Mouse (Mus musculus): ENCODE data around the gene Gpc5.

Gene Gpc5

DNA sequence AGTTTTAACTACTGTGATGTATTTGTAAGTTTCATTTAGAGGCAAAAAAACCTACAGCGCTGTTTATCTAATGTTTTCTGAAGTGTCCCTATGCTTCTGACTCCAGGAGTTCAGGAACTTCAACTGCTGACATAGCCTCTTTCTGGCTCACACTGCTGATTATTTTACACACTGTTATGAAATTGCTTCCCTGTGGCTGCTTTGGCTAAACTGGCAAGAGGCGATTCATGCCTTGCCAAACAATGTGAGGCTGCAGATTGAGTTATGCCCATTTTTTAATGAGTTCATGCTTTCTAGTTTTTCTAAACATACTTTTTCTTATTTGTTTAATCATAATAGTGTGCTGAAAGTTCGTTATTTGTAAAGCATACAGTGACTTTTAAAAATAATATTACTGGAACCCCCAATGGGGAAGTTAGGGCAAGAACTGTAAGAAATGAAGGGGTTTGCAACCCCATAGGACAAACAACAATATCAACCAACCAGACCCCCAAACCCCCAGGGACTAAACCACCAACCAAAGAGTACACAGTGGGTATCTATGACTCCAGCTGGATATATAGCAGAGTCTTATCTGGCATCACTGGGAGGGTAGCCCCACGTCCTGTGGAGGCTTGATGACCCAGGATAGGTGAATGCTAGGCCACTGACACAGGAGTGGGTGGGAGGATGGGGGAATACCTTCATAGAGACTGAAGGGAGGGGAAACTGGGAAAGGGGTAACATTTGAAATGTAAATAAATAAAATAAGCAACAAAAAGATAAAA lies 454.7 kb downstream of the Gpc5 start:
- DNase-seq (ENCODE audit: low spot score in 2 of 2): no peak

DNA sequence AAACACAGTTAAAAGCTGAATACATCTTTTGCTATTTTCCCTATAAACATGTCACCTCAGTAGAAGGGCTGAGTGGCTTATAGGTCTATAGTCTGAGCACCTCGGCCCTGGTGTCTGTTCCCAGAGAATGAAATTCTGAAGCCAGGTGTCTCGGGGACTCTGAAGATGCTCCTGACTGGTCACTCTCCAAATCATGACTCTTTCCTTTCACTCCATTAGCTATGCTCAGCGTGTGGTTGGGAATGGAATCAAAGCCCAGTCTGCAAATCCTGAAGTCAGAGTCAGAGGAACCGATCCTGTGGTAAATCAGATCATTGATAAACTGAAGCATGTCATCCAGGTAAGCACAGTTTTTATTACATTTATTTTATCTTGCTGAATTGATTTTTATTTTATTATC lies 460.0 kb downstream of the Gpc5 start:
- DNase-seq (ENCODE audit: low spot score in 2 of 2): no peak

DNA sequence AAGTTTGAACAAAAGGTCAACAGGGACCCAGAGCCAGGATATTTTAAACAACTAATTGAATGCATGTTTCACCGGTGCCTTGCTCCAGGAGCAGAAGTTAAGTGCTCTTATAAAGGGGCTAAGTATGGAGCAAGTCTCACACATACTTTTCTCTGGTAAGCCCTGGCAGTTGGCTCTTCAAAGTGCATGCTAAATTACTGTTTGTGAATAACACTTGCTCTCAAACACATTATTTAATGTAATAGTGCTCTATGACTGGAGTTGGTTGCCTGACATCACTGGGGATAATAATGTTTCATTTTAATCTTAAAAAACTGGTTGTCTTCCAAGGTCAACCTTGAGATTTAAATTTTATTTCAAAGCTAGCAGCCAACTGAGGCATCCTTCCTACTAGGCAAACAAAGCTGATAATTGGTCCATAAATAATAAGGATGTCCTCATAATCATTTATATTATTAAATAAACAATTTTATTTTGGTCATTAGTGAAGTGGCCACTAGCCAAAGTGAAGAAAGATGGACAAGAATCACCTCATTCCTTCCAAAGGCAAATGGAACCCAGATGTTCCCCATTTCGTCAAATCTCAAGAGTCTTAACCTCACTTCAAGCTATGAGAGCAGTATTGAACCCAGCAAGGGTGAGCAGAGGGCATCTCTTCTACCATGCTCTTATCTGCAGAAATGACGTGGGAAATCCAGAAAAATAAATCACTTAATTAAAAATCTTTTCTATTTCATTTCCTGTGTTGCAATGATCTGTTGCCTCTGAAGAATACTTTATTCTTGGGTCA lies 488.6 kb downstream of the Gpc5 start:
- DNase-seq (ENCODE audit: low spot score in 2 of 2): no peak

DNA sequence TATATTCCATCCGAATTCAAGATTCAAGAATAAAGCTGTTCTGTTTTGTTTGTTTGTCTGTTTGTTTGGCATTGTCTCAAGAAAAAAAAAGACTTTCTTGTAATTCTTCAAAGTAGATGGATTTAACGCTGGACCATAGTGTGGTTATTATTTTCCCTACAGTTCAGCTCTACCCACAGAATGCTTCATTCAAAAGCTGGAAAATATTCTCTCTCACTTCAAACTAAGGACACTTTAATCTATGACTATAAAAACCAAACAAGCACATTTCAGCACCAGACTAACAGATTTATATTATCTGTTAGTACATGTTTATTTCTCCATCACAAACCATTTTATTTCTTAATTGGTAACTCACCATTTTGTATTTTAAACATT lies 489.2 kb downstream of the Gpc5 start:
- DNase-seq (ENCODE audit: low spot score in 2 of 2): no peak

DNA sequence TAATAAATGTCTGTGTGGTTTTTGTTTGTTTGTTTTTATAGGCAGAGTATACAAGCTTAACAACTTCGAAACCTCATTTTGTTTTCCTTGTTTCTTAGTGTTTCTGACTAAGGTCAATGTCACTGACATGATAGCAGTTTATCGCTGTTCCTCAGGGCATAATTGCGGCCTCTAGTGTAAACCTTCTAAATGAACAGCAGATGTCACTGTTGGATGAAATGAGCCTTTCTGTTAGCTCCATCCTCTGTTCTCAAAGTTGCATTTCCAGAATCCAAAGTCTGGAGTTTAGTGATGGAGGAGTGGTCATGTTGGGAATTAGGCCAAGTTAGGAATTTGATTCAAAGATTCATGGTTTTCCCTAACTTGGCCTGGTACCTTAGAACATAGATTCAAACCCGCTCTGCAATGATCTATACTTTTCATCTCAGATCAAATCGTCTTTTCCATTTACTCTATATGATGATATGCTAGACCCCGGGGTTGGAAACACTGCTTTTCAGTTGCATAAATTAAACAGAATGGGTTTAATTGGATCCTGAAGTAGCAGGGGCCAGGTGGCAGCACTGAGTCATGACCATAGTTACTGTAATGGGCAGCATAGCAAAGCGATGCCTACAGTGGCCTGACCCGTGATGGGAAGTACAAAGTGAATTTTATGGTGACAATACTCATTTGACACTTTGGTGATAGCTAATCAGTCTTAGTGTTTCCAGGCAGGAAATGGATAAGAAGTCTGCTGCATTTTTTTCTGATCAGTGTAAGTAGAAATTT lies 508.4 kb downstream of the Gpc5 start:
- no peak for DNase-seq (ENCODE audit: low spot score in 2 of 2)

DNA sequence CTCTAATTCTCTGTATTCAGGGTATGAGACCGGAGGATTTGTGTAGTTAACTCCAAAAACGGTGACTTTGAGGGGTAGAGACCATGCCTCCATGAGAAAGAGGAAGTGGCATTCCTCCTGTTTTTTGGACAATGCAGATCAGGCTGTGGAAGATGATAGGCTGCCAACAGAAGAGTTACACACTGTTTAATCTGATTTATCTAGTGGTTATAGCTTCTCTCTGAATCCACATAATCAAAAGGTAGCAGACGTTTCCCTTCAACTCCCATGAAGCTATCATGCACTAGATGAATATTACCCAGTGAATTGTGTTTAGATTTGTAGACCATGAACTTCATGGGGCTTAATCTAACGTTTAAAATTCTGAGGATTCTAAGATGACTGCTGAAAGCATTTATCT lies 522.1 kb downstream of the Gpc5 start:
- no peak for DNase-seq (ENCODE audit: low spot score in 2 of 2)

DNA sequence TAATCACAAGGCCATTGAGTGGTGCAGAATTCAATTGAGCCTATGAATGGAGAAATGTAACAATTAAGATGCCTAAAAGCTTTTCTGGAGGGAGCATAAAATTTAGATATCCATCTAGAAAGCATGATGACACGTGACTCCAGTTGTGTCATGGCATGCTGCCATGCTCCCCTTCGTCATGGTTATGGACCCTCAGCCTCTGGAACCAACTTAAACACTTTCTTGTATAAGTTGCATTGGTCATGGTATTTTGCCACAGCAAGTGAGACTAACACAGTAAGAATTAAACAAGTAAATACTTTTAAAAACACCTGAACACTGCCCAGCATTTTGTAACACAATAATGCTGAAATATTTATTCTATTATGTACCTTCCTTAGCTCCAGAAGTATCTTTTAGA lies 524.3 kb downstream of the Gpc5 start:
- DNase-seq (ENCODE audit: low spot score in 2 of 2): no peak

DNA sequence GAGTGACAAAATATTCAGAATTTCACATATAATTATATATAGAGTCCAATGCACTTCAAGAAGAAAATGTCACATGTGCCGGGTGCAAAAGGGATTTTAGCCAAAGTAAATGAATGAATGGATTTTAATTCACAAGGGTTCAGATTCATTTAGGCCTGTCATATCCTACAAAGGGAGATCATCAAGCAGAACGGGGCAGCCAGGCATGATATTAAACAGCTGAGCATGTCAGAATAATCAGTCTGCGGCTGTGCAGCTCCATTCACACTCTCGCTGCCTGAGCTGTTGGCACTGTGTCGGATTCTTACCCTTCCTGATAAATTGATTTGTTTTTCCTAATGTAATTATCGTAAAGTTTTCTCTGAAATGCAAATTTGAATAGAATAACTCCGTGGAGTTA lies 524.8 kb downstream of the Gpc5 start:
- no peak for DNase-seq (ENCODE audit: low spot score in 2 of 2)

DNA sequence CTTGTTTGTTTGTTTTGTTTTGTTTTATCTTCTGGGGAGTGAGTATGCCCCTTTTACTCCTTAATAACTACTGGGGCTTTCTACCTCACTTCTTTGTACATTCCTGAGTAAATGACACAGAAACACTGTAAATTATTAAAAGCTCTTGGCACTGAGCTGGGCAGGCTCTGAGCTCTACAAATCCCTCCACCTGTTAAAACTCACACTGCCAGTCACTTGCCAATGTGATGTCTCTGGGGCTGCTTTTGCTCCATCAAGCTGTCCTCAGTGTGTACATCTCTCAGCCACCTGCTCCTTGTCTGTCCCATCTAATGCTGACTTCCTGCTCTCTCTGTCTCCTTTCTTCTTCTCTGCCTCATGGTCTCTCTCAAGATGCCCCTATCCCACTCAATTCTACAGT lies 528.5 kb downstream of the Gpc5 start:
- DNase-seq (ENCODE audit: low spot score in 2 of 2): no peak

DNA sequence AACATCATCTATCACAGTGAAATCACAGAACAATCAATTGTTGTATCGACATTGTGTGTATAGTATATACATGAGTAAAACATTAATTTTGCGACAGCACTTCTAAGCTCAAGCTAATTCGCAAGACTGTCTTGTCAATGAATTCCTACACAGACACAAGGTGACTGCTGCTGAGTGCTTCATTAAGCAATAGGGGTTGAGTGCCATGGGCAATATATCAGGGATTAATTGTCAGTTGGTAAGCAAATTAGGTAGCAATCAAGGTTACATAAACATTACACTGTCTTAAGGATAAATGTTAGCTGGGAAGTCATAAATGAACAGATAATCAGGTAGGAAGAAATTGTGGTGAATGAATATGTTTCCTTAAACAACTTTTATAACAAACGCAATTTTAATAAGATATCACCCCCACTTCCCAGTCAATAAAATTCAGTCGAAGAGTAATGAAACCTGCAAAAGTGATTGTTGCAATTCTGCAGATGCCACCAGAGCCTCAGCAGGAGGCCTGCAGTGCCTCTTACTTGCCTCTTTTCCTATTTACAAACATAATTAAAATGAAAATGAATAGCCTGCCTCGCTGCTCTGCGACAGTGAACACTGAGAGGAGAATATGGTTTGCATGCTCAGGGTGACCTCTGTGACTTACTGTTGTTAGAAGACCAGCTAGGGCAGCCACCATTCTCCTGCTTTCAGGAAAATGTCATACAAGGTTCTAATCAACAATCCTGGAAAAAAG lies 539.3 kb downstream of the Gpc5 start:
- no peak for DNase-seq (ENCODE audit: low spot score in 2 of 2)

DNA sequence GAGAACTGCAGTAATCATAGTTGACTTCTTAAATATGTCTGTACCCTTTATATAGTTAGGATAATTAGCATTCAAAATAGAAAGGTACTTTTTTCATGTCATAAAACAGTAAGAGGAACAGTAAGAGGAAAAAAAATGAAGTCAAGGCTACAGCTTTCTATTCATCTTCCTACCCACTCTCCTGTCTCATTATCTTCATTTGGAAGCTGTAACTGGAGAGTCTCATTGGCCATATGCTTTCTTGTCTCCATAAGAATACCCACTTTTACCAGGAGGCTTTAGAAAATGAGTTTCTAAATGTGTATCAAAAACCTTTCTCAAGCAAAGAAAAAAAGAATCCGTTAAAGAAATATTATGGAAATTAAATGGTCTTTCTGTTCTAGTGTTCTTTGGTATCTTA lies 541.3 kb downstream of the Gpc5 start:
- no peak for DNase-seq (ENCODE audit: low spot score in 2 of 2)

DNA sequence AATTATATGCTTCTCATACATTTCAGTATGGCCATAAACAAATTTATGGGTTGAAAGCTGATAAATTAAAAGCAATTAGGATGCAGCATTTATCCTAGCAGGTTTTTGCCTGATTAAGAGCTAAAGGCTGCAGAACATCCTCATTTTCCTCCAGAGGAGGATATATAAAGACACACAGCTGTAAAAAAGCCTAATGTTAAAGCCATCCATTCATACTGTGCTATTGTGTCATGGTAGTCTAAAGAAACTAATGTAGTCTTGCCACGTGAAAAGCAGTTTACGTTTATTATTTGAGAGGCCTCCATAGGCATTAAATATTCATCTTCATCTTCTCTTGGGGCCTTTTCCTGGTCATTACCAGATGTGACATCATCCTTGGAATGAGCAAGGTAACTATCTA lies 587.9 kb downstream of the Gpc5 start:
- no peak for DNase-seq (ENCODE audit: low spot score in 2 of 2)

DNA sequence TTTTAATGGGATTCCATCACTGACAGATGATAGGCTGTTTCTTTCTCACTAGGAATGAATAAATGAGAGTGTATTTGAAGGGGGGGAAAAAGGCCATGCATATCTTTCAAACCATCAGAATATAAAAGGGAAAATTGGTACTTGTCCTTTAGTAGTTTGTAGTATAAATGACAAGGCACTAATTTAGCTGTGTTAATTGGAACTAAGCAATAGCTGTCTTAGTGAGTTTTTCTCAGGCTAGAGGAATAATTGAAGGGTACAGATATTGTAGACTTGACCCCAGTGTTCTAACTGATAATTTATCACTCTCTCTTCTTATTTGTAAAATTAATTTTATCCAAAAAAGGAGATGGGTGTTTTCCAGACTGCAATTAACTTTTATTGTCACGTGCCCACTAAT lies 654.0 kb downstream of the Gpc5 start:
- no peak for DNase-seq (ENCODE audit: low spot score in 2 of 2)

DNA sequence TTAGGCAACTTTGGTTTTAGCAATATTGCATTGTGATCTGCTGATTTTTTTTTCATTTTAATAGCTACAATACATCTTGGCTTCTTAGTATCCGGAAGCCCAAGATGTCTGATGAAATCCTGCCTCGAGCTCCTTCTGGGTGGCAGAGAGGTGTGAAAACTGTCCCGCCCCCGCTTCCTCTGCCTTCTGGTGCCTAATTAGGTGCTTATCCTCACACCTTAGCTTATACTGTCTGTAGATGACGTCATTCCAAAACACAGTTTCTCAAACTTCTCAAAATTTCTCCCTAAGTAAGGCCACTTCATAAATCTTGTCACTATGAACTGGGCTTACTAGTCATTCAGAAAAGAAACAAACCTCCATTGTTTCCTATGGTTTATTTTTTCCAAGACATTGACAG lies 668.2 kb downstream of the Gpc5 start:
- no peak for DNase-seq (ENCODE audit: low spot score in 2 of 2)

DNA sequence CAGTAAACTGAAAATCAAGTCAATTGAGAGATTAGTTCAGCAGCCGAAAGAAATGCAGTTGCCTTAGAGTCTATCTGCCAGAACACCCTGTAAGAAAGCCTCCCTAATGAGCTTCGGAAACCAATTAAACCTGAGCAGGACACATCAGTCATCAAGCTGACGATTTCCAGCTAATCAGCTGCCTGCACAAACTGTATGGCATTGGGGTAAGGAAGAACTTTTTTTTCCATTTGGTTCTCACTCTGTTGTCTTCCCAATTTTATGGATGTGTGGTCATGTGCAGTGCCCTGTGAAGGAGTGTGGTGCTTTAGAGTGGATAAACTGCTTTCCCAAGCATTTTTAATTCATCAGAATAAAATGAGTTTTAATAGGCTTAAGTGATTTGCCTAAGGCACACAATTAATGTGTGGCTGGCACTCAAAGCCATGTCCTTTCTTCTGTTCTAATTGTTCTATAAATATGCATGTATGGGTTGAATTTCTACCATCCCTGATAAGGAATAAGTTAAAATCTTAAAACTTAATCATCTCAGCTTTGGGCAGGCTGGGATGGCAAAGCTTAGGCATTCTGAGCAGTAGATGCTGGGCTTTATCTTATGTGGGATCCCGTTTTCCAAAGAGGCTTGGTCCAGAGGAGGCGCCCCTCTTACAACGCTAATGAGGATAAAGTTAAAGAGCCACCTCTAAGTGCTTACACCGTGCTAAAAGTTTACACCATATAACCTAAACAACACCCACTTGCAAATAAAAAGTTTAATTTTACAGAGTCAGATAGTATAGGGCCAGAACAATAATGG lies 687.6 kb downstream of the Gpc5 start:
- DNase-seq (ENCODE audit: low spot score in 2 of 2): no peak

DNA sequence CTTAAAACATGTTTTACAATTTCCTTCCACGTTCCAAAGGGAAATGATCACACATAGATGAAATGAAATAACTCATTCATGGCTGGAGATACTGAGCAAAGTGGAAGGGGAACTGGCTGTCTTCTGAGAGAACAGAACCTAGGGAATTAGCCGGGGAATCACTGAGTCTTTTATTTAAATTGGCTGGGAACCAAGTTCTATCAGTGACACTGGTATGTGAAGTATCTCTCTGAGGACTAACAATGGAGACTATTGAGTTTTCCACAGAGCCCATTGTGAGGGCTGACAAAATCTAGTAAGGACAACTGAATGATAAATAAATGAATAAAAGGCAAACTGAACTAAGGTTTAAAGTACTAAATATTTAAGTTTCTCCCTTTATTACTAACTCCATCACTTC lies 712.7 kb downstream of the Gpc5 start:
- no peak for DNase-seq (ENCODE audit: low spot score in 2 of 2)

DNA sequence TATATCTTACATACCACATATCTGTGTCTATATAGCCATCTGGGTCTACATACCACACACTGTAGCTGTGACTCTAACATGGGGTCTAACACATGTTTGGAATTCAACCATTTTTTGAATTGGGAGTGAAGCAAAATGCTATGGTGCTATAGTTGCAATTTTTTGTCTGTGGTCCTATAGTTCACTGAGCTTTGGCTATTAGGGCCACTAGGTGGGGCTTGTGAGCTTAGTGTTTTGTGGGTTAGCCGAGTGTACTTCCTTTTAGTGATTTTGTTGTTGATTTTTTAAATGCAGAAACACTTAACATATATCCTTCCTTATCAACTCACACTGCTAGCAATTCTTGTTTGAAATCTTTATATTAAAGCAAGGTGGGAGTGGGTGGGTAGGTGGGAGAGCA lies 727.0 kb downstream of the Gpc5 start:
- DNase-seq (ENCODE audit: low spot score in 2 of 2): no peak

DNA sequence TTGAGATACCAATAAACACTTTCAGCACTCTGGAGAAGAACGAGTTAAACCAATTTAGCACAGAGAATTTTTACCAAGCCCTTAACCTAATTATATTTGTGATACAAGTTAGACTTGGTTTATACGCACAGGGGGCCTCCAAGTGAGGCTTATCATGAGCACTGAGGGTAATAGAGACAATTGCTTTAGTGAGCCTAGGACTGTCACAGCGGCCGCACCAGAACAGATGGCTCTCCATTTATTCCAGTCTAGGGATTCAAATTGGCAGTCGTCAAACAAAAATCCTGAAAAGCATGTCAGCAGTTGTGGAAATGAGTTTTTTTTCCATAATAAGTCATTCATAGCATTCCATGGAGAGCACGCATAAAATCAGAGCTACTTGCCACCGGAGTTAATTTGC lies 729.6 kb downstream of the Gpc5 start:
- no peak for DNase-seq (ENCODE audit: low spot score in 2 of 2)

DNA sequence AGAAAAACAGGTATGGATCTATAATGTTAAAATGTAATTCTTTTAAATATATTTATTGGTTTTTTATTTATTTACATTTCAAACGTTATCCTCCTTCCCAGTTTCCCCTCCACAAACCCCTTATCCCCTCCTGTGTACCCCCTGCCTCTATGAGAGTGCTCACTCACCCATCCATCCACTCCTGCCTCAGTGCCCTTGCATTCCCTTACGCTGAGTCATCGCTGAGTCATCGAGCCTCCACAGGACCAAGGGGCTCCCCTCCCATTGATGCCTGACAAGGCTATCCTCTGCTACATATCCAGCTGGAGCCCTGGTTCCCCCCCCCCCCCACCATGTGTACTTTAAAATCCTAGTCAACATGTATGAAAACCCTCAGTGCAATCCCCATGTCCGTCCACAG lies 738.5 kb downstream of the Gpc5 start:
- no peak for DNase-seq (ENCODE audit: low spot score in 2 of 2)

DNA sequence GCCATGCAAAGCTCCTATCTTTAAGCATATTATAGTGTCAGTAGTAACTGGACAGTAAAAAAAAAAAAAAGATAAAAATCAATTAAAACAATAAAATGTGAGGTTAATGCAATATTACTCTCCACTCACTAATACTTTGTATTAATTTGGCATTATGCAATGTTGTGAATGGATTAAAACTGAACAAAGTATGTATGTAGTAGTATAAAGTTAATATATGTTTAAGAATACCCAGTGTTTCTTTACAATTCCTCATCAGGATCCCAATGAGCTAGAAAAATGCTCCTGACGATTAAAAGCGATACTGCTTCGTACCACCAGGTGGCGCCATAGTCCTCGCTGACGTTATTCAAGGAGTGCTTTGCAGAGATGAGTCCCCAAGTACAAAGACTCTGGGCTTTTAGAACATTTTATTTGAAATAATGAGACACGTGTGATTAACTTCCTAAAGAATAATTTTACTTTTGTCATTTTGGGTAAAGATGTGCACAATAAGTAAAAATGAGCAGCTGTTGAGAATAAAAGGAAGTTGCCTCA lies 739.3 kb downstream of the Gpc5 start:
- DNase-seq (ENCODE audit: low spot score in 2 of 2): no peak

Measured in spleen, postnatal 36 days (tissue).